Mouse (Mus musculus): ENCODE measurements at regions not wholly inside any gene's neighbourhood (a gene's known extent, or its start where the extent isn't known, plus 50 kb on each side); places are given as distances from the start of the nearest gene placed in this dataset.
A peak's percentile ranks its signal among the peaks of the same experiment; 100 is the strongest.

GRCm38 (mm10) chr2:84183624-84184287 is 193.4 kb downstream of the Gm13691 start:
- DNase-seq (ENCODE audit: low spot score in 2 of 2): no peak

- no peak for DNase-seq (ENCODE audit: low spot score in 2 of 2)
These were observed 194.1 kb downstream of the Gm13691 start for GRCm38 (mm10) chr2:84184288-84185015.

GRCm38 (mm10) chr2:84185016-84185330 is 194.6 kb downstream of the Gm13691 start:
- no peak for DNase-seq (ENCODE audit: low spot score in 2 of 2)

DNA sequence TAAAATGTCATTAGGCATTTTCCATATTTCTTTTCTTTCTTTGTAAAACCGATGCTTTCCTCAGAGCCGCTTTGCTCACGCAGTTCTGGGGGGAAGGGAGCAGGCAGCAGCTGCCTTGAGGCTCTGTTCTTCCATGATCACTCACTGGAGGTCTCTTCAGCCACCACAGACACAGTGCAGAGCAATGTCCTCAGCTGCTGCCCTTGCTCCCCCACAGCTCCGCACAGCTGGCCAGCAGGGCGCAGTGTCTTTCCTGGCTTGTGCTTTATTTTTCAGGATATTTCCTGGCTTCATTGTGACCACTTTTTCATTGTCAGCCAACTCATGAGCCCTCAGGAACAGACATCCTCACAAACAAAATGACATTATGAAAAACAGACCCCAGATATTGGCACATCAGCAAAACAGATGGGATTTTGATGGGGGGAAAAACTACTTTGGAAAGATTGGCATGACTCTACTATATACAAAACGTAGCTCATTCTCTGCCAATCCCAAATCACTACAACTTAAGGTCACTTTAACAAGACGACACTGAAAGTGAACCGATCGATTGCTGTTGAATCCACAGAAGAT is 195.9 kb downstream of the Gm13691 start:
- DNase-seq (ENCODE audit: low spot score in 2 of 2): peak in 1 of 2 experiments; percentile 17

- no peak for DNase-seq (ENCODE audit: low spot score in 2 of 2)
These were observed 197.1 kb downstream of the Gm13691 start for GRCm38 (mm10) chr2:84187456-84187855.

GRCm38 (mm10) chr2:84189302-84189701 is 198.9 kb downstream of the Gm13691 start:
- DNase-seq (ENCODE audit: low spot score in 2 of 2): no peak

DNA sequence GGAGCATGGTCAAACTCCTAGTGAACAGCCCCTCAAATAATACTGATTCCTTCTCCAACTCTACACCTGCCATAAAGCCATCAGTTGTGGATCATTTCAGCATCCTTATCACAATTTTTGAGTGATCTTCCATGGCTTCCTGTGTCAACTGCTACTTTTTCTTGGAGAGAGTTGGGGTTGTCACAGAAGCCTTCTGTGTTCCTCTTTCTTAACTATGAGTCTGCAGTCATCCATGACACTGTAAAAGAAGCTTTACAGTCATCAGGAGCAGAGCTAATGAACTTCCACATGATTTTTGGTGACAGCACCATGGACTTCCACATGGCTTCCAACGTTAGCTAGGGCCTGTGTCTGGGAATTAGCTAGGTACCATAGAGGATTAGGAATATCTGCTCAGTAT is 208.1 kb downstream of the Calcrl start:
- no peak for DNase-seq (ENCODE audit: low spot score in 2 of 2)

DNA sequence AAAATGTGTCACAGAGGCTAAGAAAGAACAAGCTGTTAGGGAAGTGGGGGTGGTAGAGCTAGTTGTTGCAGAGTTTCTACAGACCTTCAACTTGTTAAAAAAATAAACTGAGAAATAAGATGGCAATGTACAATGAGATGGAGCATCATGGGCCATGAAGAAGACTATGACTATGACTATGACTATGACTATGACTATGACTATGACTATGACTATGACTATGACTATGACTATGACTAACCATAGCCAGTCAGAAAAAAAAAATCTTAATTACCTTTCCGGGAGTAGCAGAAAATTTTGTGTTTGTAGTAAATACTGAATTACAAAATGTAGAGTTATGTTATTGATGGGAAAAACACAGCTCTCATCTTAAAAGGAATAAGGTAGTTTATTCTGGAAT is 203.2 kb downstream of the Calcrl start:
- no peak for DNase-seq (ENCODE audit: low spot score in 2 of 2)

GRCm38 (mm10) chr2:84229777-84230176 is 195.4 kb downstream of the Calcrl start:
- DNase-seq (ENCODE audit: low spot score in 2 of 2): no peak

DNA sequence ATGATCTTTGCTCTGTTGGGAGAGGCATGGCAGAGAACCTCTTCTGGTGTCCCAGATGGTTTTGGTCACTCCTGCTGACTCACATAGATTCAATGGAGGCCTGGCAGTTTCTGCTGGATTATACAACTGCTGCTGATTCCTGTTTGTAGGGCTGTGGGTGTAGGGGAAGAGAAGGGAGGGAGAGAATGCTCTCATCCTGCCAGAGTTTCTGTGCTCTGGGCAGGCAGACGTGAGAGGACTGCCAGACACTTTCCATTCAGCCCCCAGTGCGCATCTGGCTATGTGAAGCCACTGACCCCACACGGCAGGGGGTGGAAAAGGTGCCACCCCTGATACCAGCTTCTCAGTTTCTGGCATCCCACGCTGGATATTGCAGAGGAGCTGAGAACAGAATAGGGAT is 189.6 kb downstream of the Calcrl start:
- DNase-seq (ENCODE audit: low spot score in 2 of 2): no peak

DNA sequence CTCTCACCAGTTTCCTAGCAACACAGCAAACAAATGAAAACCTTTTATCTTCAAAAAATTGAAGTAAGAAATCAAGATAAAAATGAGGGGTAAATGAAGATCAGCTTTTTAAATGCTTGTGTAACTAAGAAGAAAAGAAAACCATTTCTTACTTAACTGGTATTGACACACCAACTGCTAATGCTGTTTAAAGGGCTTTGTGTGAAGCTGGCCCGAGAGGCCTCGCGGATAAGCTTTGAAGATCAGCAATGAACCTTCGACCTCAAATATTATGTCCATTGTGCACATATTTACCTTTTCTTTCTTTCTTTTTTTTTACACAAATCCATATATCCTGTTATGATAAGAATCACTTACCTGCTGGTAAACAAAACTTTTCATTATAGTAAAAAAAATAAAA is 184.0 kb downstream of the Calcrl start:
- DNase-seq (ENCODE audit: low spot score in 2 of 2): no peak

DNA sequence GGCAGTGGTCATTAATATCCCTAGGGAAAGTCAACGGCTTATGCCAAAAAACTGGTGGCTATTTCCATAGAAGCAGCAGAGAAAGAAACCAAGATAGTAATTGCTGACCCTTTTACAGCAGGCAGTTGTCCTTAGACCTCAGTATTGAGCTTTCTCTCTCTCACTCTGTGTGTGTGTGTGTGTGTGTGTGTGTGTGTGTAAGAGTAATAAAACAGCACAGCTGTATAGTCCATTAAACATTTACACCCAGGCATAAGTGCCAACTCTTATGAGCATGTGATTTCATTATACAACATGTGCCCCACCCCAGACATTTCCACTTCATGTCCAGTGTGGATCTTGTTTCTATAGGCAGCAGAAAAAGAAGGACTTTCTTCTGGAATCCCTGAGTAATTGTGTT is 183.2 kb downstream of the Calcrl start:
- DNase-seq (ENCODE audit: low spot score in 2 of 2): no peak

DNA sequence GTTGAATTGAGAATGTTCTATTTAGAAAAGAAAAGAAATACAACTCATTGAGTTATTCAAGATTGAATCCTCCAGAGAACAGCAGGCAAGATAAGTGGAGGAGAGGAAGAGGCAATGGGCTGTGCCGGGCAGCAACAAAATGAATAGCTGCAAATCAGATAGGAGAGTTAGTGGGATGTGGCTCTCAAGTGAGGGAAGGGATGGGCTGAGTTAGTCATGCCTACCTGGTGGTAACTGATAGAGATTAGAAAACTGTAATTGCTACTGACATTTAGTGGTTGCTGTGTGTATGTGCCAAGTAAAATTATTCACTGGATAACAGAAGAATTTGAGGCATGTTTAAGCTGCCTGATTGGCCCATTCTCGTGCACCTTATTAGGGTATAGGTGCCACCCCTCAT is 179.3 kb downstream of the Calcrl start:
- DNase-seq (ENCODE audit: low spot score in 2 of 2): no peak

DNA sequence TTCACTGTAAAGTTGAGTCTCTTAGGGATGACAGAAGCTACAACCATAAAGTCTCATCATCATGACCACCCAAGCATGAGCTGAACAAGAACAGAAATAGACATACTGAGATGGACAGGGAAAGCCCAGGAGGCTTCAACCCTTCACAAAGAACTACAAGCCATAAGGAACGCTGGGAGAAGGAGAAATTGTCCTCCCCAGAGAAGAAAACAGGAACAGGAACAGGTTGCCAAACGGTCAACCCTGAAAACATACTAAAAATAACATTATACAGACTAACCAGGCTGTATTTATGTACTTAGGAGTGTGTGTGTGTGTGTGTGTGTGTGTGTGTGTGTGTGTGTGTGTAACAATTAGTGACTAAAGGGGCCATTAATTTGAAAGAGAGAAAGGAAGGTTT is 178.6 kb downstream of the Calcrl start:
- no peak for DNase-seq (ENCODE audit: low spot score in 2 of 2)

DNA sequence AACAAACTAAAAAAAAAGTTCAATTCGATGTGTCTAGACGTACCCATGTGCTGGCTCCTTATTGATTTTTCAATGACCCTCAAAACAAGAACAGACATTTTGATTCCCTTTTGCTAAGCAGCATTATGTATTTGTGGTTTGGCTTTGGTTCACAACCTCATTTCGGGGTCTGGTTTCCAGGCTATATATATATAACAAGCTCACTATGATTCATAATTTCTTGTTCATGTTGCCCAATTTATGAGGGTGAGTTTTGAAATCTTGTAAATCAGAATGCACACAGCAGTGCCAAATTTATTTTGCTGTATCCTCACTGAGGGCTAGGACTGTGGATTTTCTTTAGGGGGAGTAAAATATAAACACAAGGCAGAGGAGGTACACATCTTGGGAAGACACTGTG is 177.0 kb downstream of the Calcrl start:
- DNase-seq (ENCODE audit: low spot score in 2 of 2): no peak

DNA sequence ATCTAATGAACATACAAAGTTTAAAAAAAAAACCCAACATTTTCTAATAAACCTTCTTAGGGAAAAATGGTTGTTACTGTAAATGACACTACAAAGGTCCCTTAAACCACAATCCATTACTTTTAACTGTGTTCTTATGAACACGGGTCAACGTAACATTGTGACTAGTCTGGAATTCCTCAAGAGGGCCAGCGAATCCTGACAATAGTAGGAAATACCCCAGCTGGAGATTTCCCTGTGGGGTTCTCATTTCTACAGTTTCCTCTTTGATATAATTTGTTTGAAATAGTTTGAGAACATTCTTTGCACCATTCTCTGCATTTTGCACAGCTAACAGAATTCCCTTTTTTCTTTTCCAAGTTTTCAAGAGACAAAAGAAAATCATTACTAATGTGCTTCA is 175.3 kb downstream of the Calcrl start:
- no peak for DNase-seq (ENCODE audit: low spot score in 2 of 2)

- no peak for DNase-seq (ENCODE audit: low spot score in 2 of 2)
These were observed 173.1 kb downstream of the Calcrl start for GRCm38 (mm10) chr2:84252076-84252475.

GRCm38 (mm10) chr2:84258339-84259006 is 166.7 kb downstream of the Calcrl start:
- DNase-seq (ENCODE audit: low spot score in 2 of 2): no peak

DNA sequence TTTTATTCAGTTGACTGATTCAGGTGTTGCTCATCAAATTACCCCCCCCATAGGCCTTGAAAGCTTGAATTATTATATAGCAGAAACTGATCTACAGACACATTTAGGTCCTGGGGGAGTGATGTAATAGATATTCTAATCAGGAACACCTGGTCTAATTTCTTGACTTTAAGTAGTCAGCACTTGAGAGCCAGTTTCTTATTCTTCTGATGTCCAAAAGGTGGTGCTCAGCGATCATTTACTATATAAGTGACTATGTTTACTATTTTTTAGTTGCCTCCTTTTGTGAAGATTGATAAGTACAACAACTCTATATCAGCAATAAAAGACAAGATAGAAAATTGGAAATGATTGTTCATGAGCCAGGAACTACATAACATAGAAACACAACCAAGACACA is 166.0 kb downstream of the Calcrl start:
- no peak for DNase-seq (ENCODE audit: low spot score in 2 of 2)

DNA sequence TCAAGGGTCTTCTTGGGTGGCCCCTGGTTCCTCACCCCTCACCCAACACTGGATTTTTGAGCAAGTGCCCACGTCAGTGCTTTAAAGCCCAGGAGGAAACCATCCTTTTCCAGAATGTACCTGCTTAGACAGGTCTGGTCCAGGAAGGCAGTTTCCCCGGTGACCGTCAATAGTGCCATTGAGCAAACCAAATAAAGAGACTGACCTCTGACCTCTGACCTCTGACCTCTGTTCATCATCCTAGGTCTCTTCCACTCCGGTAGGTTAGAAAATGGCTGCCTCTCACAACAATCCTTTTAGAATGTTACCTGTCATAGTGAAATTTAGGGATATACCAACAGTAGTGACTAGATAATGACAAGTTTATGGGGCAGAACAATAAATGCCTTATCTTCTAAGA is 164.5 kb downstream of the Calcrl start:
- no peak for DNase-seq (ENCODE audit: low spot score in 2 of 2)

DNA sequence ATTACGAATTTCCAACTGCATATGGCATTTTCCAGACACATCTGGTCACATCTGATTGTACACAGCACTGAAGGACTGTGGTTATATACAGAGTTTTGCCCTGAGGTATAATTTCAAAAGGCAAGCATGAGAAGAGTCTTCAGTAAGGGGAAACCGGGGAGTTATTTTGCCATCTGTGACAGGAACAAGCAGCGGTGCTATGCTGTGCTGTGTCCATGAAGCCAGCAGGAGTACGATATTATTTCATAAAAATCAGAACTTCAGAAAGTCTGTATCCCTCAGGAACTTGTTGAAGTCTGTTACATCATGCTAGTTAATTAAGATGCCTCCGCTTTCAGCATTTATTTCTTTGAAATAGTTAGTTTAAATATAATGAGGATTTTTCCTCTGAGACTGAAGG is 163.7 kb downstream of the Calcrl start:
- no peak for DNase-seq (ENCODE audit: low spot score in 2 of 2)

DNA sequence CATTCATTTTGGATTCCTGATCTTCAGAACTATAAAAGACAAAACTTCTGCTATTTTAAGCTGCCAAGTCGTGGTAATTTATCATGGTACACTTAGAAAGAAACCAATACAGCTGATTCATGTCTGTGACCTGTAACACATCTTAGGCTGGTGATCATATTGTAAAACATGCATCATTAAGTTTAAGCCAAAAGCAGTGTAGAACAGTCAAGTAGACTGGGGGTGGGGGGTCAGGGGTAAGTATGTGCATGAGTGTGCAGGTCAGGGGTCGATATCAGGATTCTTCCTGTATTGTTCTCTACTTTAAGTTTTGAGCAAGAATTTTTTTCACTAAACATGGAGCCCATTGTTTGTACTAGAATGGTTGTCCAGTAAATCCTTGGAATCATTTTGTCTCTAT is 160.7 kb downstream of the Calcrl start:
- no peak for DNase-seq (ENCODE audit: low spot score in 2 of 2)

- DNase-seq (ENCODE audit: low spot score in 2 of 2): no peak
These were observed 160.2 kb downstream of the Calcrl start for GRCm38 (mm10) chr2:84265002-84265401.

Data from frontal cortex, postnatal 10 days (tissue).